Mouse (Mus musculus): Measurements from ENCODE around the gene Stx12. TPM values are rescaled to one million over a fixed set of nuclear protein-coding genes. Genes with fewer than 3 reads are reported as not detected.

The Stx12 gene
- polyA plus RNA-seq, 2 experiments = 54.2 to 65.2 TPM

DNA sequence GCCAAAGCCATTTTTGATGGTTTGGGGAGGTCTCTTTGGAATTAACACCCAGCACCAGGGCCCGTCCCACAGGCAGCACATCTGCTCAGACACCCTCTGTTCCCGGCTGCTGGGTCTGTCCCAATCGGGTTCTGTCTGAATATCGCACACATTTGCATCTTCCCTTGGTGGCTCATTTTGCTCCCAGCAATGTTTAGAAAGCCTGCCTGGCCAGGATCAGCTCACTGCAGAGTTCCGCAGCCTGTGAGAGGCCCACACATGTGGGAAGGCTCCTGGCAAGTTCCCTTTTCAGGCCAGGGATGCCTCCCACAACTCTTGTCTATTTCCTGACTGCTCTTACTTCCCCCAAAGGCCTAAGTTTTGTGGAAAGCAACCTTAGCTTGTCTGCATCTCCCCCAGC, 74.7 kb downstream of the Stx12 start:
- Histone ChIP-seq H3K27me3 (ENCODE audit: control insufficient read depth, insufficient read depth, low read length) (no peaks in the 10 kb centered on the region), H3K9me3 (ENCODE audit: control insufficient read depth, low read length) (no peaks in the 10 kb centered on the region; the same call in 1 of the 2 replicates), H3K4me3 (replicated peaks; ENCODE audit: low read length) (no peak overlapping the region), H3K4me1 (ENCODE audit: control insufficient read depth, insufficient read depth, low read length) (no peaks in the 10 kb centered on the region), H3K9ac (ENCODE audit: low read depth, low read length, severe bottlenecking) (no peak overlapping the region), H3K27ac (replicated peaks; ENCODE audit: low read depth, low read length) (no peak overlapping the region), H3K36me3 (ENCODE audit: control insufficient read depth, insufficient read depth, low read length) (no peaks in the 10 kb centered on the region), H3K4me2 (replicated peaks; ENCODE audit: low read depth, low read length, severe bottlenecking) (no peak overlapping the region)
- ATAC-seq (ENCODE audit: low FRiP score, low read depth) = no peak
- no peak for DNase-seq (ENCODE audit: low spot score)
- no peak for TF ChIP-seq POLR2A (IDR thresholded peaks at IDR 0.05; ENCODE audit: borderline replicate concordance, extremely low read depth, insufficient read depth, insufficient read length)
- WGBS = 82% methylated on average over 5 of the region's 5 CpGs

- Histone ChIP-seq H3K27me3 (ENCODE audit: control insufficient read depth, insufficient read depth, low read length) (no peaks in the 10 kb centered on the region), H3K4me2 (replicated peaks; ENCODE audit: low read depth, low read length, severe bottlenecking) (no peak overlapping the region), H3K4me1 (ENCODE audit: control insufficient read depth, insufficient read depth, low read length) (no peaks in the 10 kb centered on the region), H3K36me3 (ENCODE audit: control insufficient read depth, insufficient read depth, low read length) (no peaks in the 10 kb centered on the region), H3K4me3 (replicated peaks; ENCODE audit: low read length) (no peak overlapping the region), H3K9ac (ENCODE audit: low read depth, low read length, severe bottlenecking) (no peak overlapping the region), H3K9me3 (ENCODE audit: control insufficient read depth, low read length) (no peaks in the 10 kb centered on the region; the same call in 1 of the 2 replicates), H3K27ac (replicated peaks; ENCODE audit: low read depth, low read length) (no peak overlapping the region)
- DNase-seq (ENCODE audit: low spot score) (no peak), ATAC-seq (ENCODE audit: low FRiP score, low read depth) (no peak)
- TF ChIP-seq POLR2A (IDR thresholded peaks at IDR 0.05; ENCODE audit: borderline replicate concordance, extremely low read depth, insufficient read depth, insufficient read length) = no peak
- WGBS = 71% methylated on average over 5 of the region's 5 CpGs
Measured at GRCm38 (mm10) chr4:132807771-132808641, 76.3 kb downstream of the Stx12 start.

- DNase-seq (ENCODE audit: low spot score) (no peak), ATAC-seq (ENCODE audit: low FRiP score, low read depth) (no peak)
- no peak for TF ChIP-seq POLR2A (IDR thresholded peaks at IDR 0.05; ENCODE audit: borderline replicate concordance, extremely low read depth, insufficient read depth, insufficient read length)
- WGBS = 84% methylated on average over 7 of the region's 7 CpGs
- no peaks in the 10 kb centered on the region for H3K4me1 ChIP-seq (ENCODE audit: control insufficient read depth, insufficient read depth, low read length)
- H3K4me2 ChIP-seq (replicated peaks; ENCODE audit: low read depth, low read length, severe bottlenecking) = no peak overlapping the region
- no peak overlapping the region for H3K9ac ChIP-seq (ENCODE audit: low read depth, low read length, severe bottlenecking)
- H3K4me3 ChIP-seq (replicated peaks; ENCODE audit: low read length) = no peak overlapping the region
- H3K9me3 ChIP-seq (ENCODE audit: control insufficient read depth, low read length) = no peaks in the 10 kb centered on the region; the same call in 1 of the 2 replicates
- no peak overlapping the region for H3K27ac ChIP-seq (replicated peaks; ENCODE audit: low read depth, low read length)
- H3K27me3 ChIP-seq (ENCODE audit: control insufficient read depth, insufficient read depth, low read length) = no peaks in the 10 kb centered on the region
- H3K36me3 ChIP-seq (ENCODE audit: control insufficient read depth, insufficient read depth, low read length) = no peaks in the 10 kb centered on the region
Measured at GRCm38 (mm10) chr4:132806620-132807191, 77.6 kb downstream of the Stx12 start.

DNA sequence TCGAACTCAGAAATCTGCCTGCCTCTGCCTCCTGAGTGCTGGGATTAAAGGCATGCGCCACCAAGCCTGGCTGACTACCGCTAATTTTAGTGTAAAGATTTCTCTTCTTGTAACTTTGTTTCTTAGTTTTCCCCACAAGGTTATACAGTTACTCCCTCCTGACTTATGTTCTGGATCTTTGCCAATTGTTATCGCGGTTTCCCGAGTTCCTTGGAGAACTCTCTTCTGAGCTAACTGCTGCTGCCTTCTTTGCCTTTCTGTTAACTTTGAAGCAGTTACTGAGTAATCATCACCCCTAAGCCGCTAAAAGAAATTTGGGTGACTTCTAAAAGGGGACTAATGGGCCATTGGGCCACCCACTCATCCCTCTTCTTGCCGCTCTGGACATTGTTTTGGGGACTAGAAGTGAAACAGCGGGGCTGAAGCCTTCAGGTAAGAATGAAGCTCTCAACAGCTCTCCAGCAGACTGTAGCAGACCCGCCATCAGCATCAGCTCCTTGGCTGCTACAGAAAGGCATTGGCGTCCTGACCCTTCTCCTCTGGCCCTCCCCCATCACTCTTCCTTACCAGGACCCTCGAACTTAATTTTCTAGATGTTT, 78.6 kb downstream of the Stx12 start:
- Histone ChIP-seq H3K27me3 (ENCODE audit: control insufficient read depth, insufficient read depth, low read length) (no peaks in the 10 kb centered on the region), H3K27ac (replicated peaks; ENCODE audit: low read depth, low read length) (no peak overlapping the region), H3K9me3 (ENCODE audit: control insufficient read depth, low read length) (no peaks in the 10 kb centered on the region), H3K4me1 (ENCODE audit: control insufficient read depth, insufficient read depth, low read length) (no peaks in the 10 kb centered on the region), H3K4me3 (replicated peaks; ENCODE audit: low read length) (no peak overlapping the region), H3K36me3 (ENCODE audit: control insufficient read depth, insufficient read depth, low read length) (no peaks in the 10 kb centered on the region), H3K9ac (ENCODE audit: low read depth, low read length, severe bottlenecking) (no peak overlapping the region), H3K4me2 (replicated peaks; ENCODE audit: low read depth, low read length, severe bottlenecking) (no peak overlapping the region)
- WGBS = 84% methylated on average over 12 of the region's 12 CpGs
- no peak for ATAC-seq (ENCODE audit: low FRiP score, low read depth)
- no peak for TF ChIP-seq POLR2A (IDR thresholded peaks at IDR 0.05; ENCODE audit: borderline replicate concordance, extremely low read depth, insufficient read depth, insufficient read length)
- no peak for DNase-seq (ENCODE audit: low spot score)

DNA sequence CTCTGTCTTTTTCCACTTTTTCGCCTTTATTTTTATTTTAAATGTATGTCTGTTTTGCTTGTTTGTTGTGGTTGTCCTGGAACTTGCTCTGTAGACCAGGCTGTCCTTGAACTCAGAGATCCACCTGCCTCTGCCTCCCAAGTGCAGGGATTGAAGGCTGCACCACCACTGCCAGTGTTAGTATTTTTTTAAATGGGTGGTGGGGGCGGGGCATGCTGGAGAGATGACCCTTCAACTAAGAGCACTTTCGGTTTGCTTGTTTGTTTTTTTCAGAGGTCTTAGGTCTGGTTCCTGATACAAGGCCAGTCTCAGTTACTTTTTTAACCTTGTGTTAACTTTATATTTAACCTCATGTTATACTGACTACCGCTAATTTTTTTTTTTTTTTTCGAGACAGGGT, 79.2 kb downstream of the Stx12 start:
- no peaks in the 10 kb centered on the region for H3K27me3 ChIP-seq (ENCODE audit: control insufficient read depth, insufficient read depth, low read length)
- no peak for TF ChIP-seq POLR2A (IDR thresholded peaks at IDR 0.05; ENCODE audit: borderline replicate concordance, extremely low read depth, insufficient read depth, insufficient read length)
- H3K9ac ChIP-seq (ENCODE audit: low read depth, low read length, severe bottlenecking) = no peak overlapping the region
- H3K4me1 ChIP-seq (ENCODE audit: control insufficient read depth, insufficient read depth, low read length) = no peaks in the 10 kb centered on the region
- H3K27ac ChIP-seq (replicated peaks; ENCODE audit: low read depth, low read length) = no peak overlapping the region
- ATAC-seq (ENCODE audit: low FRiP score, low read depth) (no peak), DNase-seq (ENCODE audit: low spot score) (no peak)
- no peak overlapping the region for H3K4me3 ChIP-seq (replicated peaks; ENCODE audit: low read length)
- no peak overlapping the region for H3K4me2 ChIP-seq (replicated peaks; ENCODE audit: low read depth, low read length, severe bottlenecking)
- no peaks in the 10 kb centered on the region for H3K36me3 ChIP-seq (ENCODE audit: control insufficient read depth, insufficient read depth, low read length)
- WGBS = 89% methylated on average over 5 of the region's 5 CpGs
- H3K9me3 ChIP-seq (ENCODE audit: control insufficient read depth, low read length) = no peaks in the 10 kb centered on the region

All from limb, embryonic 14.5 days (tissue).